Comparison of ENCODE assay signal across 21 mouse cellular contexts in the genomic region with DNA sequence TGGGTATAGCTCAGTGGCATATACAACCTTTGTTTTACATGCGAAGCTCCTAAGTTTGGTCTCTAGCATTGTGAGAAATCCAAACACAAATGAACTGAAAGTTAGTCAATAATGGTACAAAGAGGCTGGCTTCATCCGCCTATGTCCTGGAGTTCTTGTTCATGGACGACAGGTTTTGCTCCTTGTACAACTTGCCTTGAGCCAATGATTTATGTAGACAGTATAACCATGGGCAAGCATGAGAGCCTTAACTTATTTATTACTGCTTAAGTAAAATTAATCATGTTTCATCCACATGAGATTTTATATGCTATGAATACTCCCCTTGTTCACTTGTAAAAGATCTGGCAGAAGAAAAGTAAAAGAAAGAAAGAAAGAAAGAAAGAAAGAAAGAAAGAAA.
DNase-seq lines count a peak whose midpoint lies in the region; ATAC-seq and TF ChIP-seq lines count a peak whose summit lies in the region.
"Had no signal": no experiment of that assay in that cellular context is flagged by ENCODE, and none has a peak within 500 bp of the region (broad histone marks: within the 10 kb centered on the region; RNA-seq: fewer than 3 reads in every experiment).

No protein-coding gene starts in this region.

- WGBS in kidney, embryonic 14.5 days = 49% methylated on average over 3 of the region's 3 CpGs
- WGBS in kidney, embryonic 16.5 days = 43% methylated on average over 3 of the region's 3 CpGs
- 84% methylated on average over 3 of the region's 3 CpGs for WGBS in intestine, postnatal 0 days

- H3K27me3 ChIP-seq in kidney, embryonic 14.5 days (ENCODE audit: control insufficient read depth, insufficient read depth, low read length) = no peaks in the 10 kb centered on the region
- H3K27me3 ChIP-seq in kidney, embryonic 16.5 days (ENCODE audit: insufficient read depth, low read length) = no peaks in the 10 kb centered on the region
- no peaks in the 10 kb centered on the region for H3K27me3 ChIP-seq in CH12.LX (replicated peaks)
- no peaks in the 10 kb centered on the region for H3K27me3 ChIP-seq in intestine, postnatal 0 days (replicated peaks; ENCODE audit: control insufficient read depth, insufficient read depth, low read length)
- H3K27me3 ChIP-seq: embryonic facial prominence, embryonic 12.5 days; forebrain, embryonic 13.5 days; forebrain, embryonic 15.5 days; Patski had no signal

- H3K4me3 ChIP-seq in kidney, embryonic 14.5 days (ENCODE audit: low read length) = no peak overlapping the region
- no peak overlapping the region for H3K4me3 ChIP-seq in kidney, embryonic 16.5 days (ENCODE audit: low read length)
- H3K4me3 ChIP-seq in CH12.LX (replicated peaks in 1 of 3; ENCODE audit: low read depth in 2 of 3, low read length in 2 of 3, poor library complexity in 1 of 3) = no peak overlapping the region
- H3K4me3 ChIP-seq in intestine, postnatal 0 days (ENCODE audit: low read depth, low read length) = no peak overlapping the region
- H3K4me3 ChIP-seq: embryonic facial prominence, embryonic 10.5 days; embryonic facial prominence, embryonic 12.5 days; forebrain, embryonic 13.5 days; forebrain, embryonic 15.5 days had no signal

- H3K9me3 ChIP-seq in kidney, embryonic 14.5 days (ENCODE audit: control insufficient read depth, low read length) = no peaks in the 10 kb centered on the region
- no peaks in the 10 kb centered on the region for H3K9me3 ChIP-seq in kidney, embryonic 16.5 days (ENCODE audit: low read length)
- peaks cover 2% of the 10 kb centered on the region for H3K9me3 ChIP-seq in CH12.LX (replicated peaks; ENCODE audit: low read length)
- H3K9me3 ChIP-seq in intestine, postnatal 0 days (ENCODE audit: control insufficient read depth) = no peaks in the 10 kb centered on the region
- H3K9me3 ChIP-seq: embryonic facial prominence, embryonic 10.5 days; embryonic facial prominence, embryonic 12.5 days; forebrain, embryonic 13.5 days; forebrain, embryonic 15.5 days; G1E had no signal

- peaks cover 20% of the 10 kb centered on the region for H3K79me2 ChIP-seq in CH12.LX (replicated peaks; ENCODE audit: control insufficient read depth, extremely low read depth, insufficient read depth, poor library complexity, severe bottlenecking)

- H3K36me3 ChIP-seq in kidney, embryonic 14.5 days (ENCODE audit: control insufficient read depth, insufficient read depth, low read length) = no peaks in the 10 kb centered on the region
- no peaks in the 10 kb centered on the region for H3K36me3 ChIP-seq in kidney, embryonic 16.5 days (ENCODE audit: insufficient read depth, low read length)
- H3K36me3 ChIP-seq in CH12.LX (replicated peaks in 1 of 2; ENCODE audit: control insufficient read depth in 1 of 2, insufficient read depth in 1 of 2, low read length in 1 of 2) = peaks cover 0 to 2% of the 10 kb centered on the region in 2 experiments
- H3K36me3 ChIP-seq in intestine, postnatal 0 days (ENCODE audit: control insufficient read depth, insufficient read depth) = no peaks in the 10 kb centered on the region
- H3K36me3 ChIP-seq: embryonic facial prominence, embryonic 10.5 days; embryonic facial prominence, embryonic 12.5 days; forebrain, embryonic 15.5 days; G1E had no signal

- H3K4me2 ChIP-seq in kidney, embryonic 14.5 days (replicated peaks; ENCODE audit: low read depth, low read length) = no peak overlapping the region
- H3K4me2 ChIP-seq in kidney, embryonic 16.5 days (replicated peaks; ENCODE audit: low read depth, low read length) = no peak overlapping the region
- peak overlapping the region; percentile 89 for H3K4me2 ChIP-seq in CH12.LX (ENCODE audit: insufficient read depth, low read depth, poor library complexity, severe bottlenecking)
- H3K4me2 ChIP-seq in intestine, postnatal 0 days (replicated peaks; ENCODE audit: low read depth) = no peak overlapping the region
- H3K4me2 ChIP-seq: embryonic facial prominence, embryonic 12.5 days; forebrain, embryonic 13.5 days; forebrain, embryonic 15.5 days had no signal

- peak; percentile 59 for ATAC-seq in kidney, embryonic 14.5 days (ENCODE audit: low FRiP score, low TSS enrichment)
- no peak for ATAC-seq in kidney, embryonic 16.5 days (ENCODE audit: low FRiP score, low TSS enrichment)
- ATAC-seq in intestine, postnatal 0 days = no peak
- ATAC-seq: activated CD4-positive, CD25-positive, alpha-beta regulatory T cell, adult 4 months; forebrain, embryonic 13.5 days; Patski had no signal

- H3K4me1 ChIP-seq in kidney, embryonic 14.5 days (ENCODE audit: control insufficient read depth, insufficient read depth, low read length) = peaks cover 27% of the 10 kb centered on the region
- peaks cover 39% of the 10 kb centered on the region for H3K4me1 ChIP-seq in kidney, embryonic 16.5 days (ENCODE audit: insufficient read depth, low read length)
- peaks cover 26 to 82% of the 10 kb centered on the region in 2 experiments for H3K4me1 ChIP-seq in CH12.LX (ENCODE audit: control insufficient read depth in 1 of 2, insufficient read depth in 2 of 2)
- no peaks in the 10 kb centered on the region for H3K4me1 ChIP-seq in intestine, postnatal 0 days (replicated peaks; ENCODE audit: control insufficient read depth, insufficient read depth, low read length)

- no peak for DNase-seq in kidney, adult 11 months
- no peak for DNase-seq in kidney, adult 18-20 months
- DNase-seq in CH12.LX (ENCODE audit: extremely low read depth) = no peak
- DNase-seq: adrenal gland, adult 8-10 months; adrenal gland, postnatal 14 days; adrenal gland, postnatal 36 days; cerebellum, adult 11-12 months; cerebellum, adult 2 months; cerebellum, adult 9-10 months; cerebellum, postnatal 10 days; cerebellum, postnatal 25 days had no signal

- TF ChIP-seq POLR2A in CH12.LX (IDR thresholded peaks at IDR 0.05; ENCODE audit: low read depth, low read length) = no peak

- no peak overlapping the region for H3K9ac ChIP-seq in kidney, embryonic 14.5 days (ENCODE audit: low read depth, low read length)
- no peak overlapping the region for H3K9ac ChIP-seq in kidney, embryonic 16.5 days (replicated peaks; ENCODE audit: low read length)
- peak overlapping the region; percentile 27; the same call in 1 of the 2 replicates for H3K9ac ChIP-seq in CH12.LX (ENCODE audit: insufficient read depth, low read depth)
- H3K9ac ChIP-seq in intestine, postnatal 0 days (ENCODE audit: low read depth, low read length) = no peak overlapping the region
- H3K9ac ChIP-seq: embryonic facial prominence, embryonic 12.5 days; forebrain, embryonic 13.5 days; forebrain, embryonic 15.5 days had no signal

- dilution Hi-C loops in CH12.LX (cut with MboI; ENCODE audit: extremely low pct_ligation_motif_present, extremely low pct_unique_long_range_greater_than_20kb, low sequenced_read_pairs) = no loop called here

- 0 out of 2 replicates have a peak overlapping the region, but pooled peaks have one; percentile 14 for H3K27ac ChIP-seq in kidney, embryonic 14.5 days (ENCODE audit: low read depth, low read length)
- H3K27ac ChIP-seq in kidney, embryonic 16.5 days (ENCODE audit: low read length) = peak overlapping the region; percentile 69
- H3K27ac ChIP-seq in CH12.LX (ENCODE audit: insufficient read depth, low read depth) = no peak overlapping the region
- H3K27ac ChIP-seq in intestine, postnatal 0 days (ENCODE audit: low read depth, low read length) = no peak overlapping the region
- H3K27ac ChIP-seq: embryonic facial prominence, embryonic 10.5 days; embryonic facial prominence, embryonic 12.5 days; forebrain, embryonic 13.5 days; forebrain, embryonic 15.5 days had no signal

- in situ Hi-C loops in CH12.LX (cut with MboI; ENCODE audit: low pct_ligation_motif_present, low pct_unique_long_range_greater_than_20kb, low sequenced_read_pairs) = loop anchor here (10.0 kb wide), 1 partner anchor 416 kb away; no protein-coding TSS in a partner anchor

- TF ChIP-seq EP300 in CH12.LX (IDR thresholded peaks at IDR 0.05; ENCODE audit: low read length) = no peak

- no peak for TF ChIP-seq CTCF in CH12.LX (conservative IDR thresholded peaks at IDR 0.05 in 1 of 2, IDR thresholded peaks at IDR 0.05 in 1 of 2; ENCODE audit: low read depth in 2 of 2, low read length in 2 of 2)
- TF ChIP-seq CTCF in intestine, postnatal 0 days (IDR thresholded peaks at IDR 0.05; ENCODE audit: low read depth) = no peak

- no peak for TF ChIP-seq RAD21 in CH12.LX (IDR thresholded peaks at IDR 0.05; ENCODE audit: low read depth, low read length)

TF ChIP-seq in CH12.LX, 34 proteins besides CTCF, POLR2A, EP300 and RAD21:
- TF ChIP-seq MXI1 (IDR thresholded peaks at IDR 0.05; ENCODE audit: low read depth, low read length) (no peak), KAT2A (IDR thresholded peaks at IDR 0.05; ENCODE audit: insufficient replicate concordance, low read length) (no peak), E2F4 (IDR thresholded peaks at IDR 0.05; ENCODE audit: insufficient replicate concordance, low read depth, low read length) (no peak), PAX5 (IDR thresholded peaks at IDR 0.05; ENCODE audit: low read length) (no peak)

Comparison
In these comparisons a context has a peak if more than half of its experiments do, and no peak if none do; other contexts are left out.
1. H3K27ac ChIP-seq: peak in kidney, embryonic 14.5 days (single experiment) and kidney, embryonic 16.5 days (single experiment); none in CH12.LX (single experiment) and intestine, postnatal 0 days (single experiment).